In the genomic region with DNA sequence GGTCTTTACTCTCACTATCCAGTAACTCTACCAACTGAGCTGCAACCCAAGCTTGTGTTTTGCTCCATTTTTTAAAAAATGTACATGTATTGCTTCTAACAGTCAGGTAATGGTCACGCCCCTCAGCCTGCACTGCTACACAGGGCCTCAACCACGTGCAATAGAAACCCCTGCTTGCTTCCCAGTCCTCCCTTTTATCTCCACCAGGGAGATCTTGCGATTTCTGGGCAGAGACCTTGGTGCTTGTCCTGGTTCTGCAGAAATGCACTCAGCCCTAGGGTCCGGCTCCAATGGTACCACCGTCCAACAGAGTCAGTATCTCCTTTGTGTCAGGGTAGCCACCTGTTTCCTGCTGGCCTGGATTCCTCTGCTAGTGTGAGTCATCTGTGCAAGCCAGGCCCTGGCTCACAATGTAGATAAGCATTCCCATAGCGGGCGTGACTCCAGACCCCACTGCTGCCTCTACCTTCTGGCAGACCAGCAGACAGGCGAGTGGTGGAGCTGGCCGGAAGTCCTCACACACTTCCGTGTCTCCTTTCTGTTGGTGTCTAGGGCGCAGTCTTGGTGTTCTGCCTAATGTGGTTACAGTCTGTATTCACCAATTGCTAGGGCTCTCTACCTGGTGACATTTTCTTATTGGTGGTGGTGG, we compare ENCODE assay signal across 8 mouse cellular contexts. TPM values are rescaled to one million over a fixed set of nuclear protein-coding genes. Genes with fewer than 3 reads are reported as not detected.
DNase-seq lines count a peak whose midpoint lies in the region; ATAC-seq and TF ChIP-seq lines count a peak whose summit lies in the region.

No protein-coding gene starts in this region.

- WGBS in embryonic facial prominence, embryonic 14.5 days, result 74% methylated on average over 11 of the region's 11 CpGs
- WGBS in embryonic facial prominence, embryonic 10.5 days, result 80% methylated on average over 11 of the region's 11 CpGs
- 31% methylated on average over 11 of the region's 11 CpGs for WGBS in liver, embryonic 11.5 days
- 32% methylated on average over 11 of the region's 11 CpGs for WGBS in thymus, adult 2 months

- TF ChIP-seq CTCF in thymus, adult 2 months (IDR thresholded peaks at IDR 0.05; ENCODE audit: borderline replicate concordance, control insufficient read depth, extremely low read depth, insufficient read depth, low read length, poor library complexity), result no peak

- no peaks in the 10 kb centered on the region for H3K9me3 ChIP-seq in embryonic facial prominence, embryonic 14.5 days (ENCODE audit: control insufficient read depth, low read length)
- no peaks in the 10 kb centered on the region for H3K9me3 ChIP-seq in embryonic facial prominence, embryonic 10.5 days
- no peaks in the 10 kb centered on the region for H3K9me3 ChIP-seq in liver, embryonic 11.5 days (ENCODE audit: control insufficient read depth, low read length)

- ATAC-seq in embryonic facial prominence, embryonic 14.5 days (ENCODE audit: low read depth), result no peak
- ATAC-seq in granulocyte monocyte progenitor cell, adult 5-6 weeks (replicated peaks; ENCODE audit: poor library complexity, severe bottlenecking), result peak; percentile 66
- ATAC-seq in liver, embryonic 11.5 days (replicated peaks; ENCODE audit: low FRiP score), result peak; percentile 87

- no peak overlapping the region for H3K4me2 ChIP-seq in embryonic facial prominence, embryonic 14.5 days (ENCODE audit: low read depth, low read length)
- H3K4me2 ChIP-seq in liver, embryonic 11.5 days, result peak overlapping the region; percentile 16; the same call in 1 of the 2 replicates

- no peak overlapping the region for H3K4me3 ChIP-seq in embryonic facial prominence, embryonic 14.5 days (ENCODE audit: low read depth, low read length)
- H3K4me3 ChIP-seq in embryonic facial prominence, embryonic 10.5 days, result no peak overlapping the region
- no peak overlapping the region for H3K4me3 ChIP-seq in liver, embryonic 11.5 days (ENCODE audit: low read depth, low read length)
- no peak overlapping the region for H3K4me3 ChIP-seq in thymus, adult 2 months (ENCODE audit: control insufficient read depth, insufficient read depth, low read length)

- H3K9ac ChIP-seq in embryonic facial prominence, embryonic 14.5 days (ENCODE audit: low read depth, low read length), result no peak overlapping the region
- H3K9ac ChIP-seq in liver, embryonic 11.5 days (ENCODE audit: low read depth, low read length), result no peak overlapping the region

- H3K4me1 ChIP-seq in embryonic facial prominence, embryonic 14.5 days (ENCODE audit: control insufficient read depth, insufficient read depth, low read length), result no peaks in the 10 kb centered on the region
- H3K4me1 ChIP-seq in embryonic facial prominence, embryonic 10.5 days, result no peaks in the 10 kb centered on the region
- peaks cover 9% of the 10 kb centered on the region; the same call in 1 of the 2 replicates for H3K4me1 ChIP-seq in liver, embryonic 11.5 days (replicated peaks; ENCODE audit: control insufficient read depth, insufficient read depth, low read length)
- H3K4me1 ChIP-seq in thymus, adult 2 months (replicated peaks; ENCODE audit: control insufficient read depth, insufficient read depth, low read length), result peaks cover 33% of the 10 kb centered on the region

- no peak overlapping the region for H3K27ac ChIP-seq in embryonic facial prominence, embryonic 14.5 days (replicated peaks; ENCODE audit: low read depth, low read length)
- no peak overlapping the region for H3K27ac ChIP-seq in embryonic facial prominence, embryonic 10.5 days (replicated peaks)
- H3K27ac ChIP-seq in liver, embryonic 11.5 days (ENCODE audit: low read depth, low read length), result no peak overlapping the region
- peak overlapping the region; percentile 54; the same call in 1 of the 2 replicates for H3K27ac ChIP-seq in thymus, adult 2 months (ENCODE audit: control insufficient read depth, insufficient read depth, low read length)

- no peaks in the 10 kb centered on the region for H3K27me3 ChIP-seq in embryonic facial prominence, embryonic 14.5 days (replicated peaks; ENCODE audit: control insufficient read depth, insufficient read depth, low read length)
- no peaks in the 10 kb centered on the region for H3K27me3 ChIP-seq in embryonic facial prominence, embryonic 10.5 days (replicated peaks; ENCODE audit: low read depth, poor library complexity, severe bottlenecking)
- no peaks in the 10 kb centered on the region for H3K27me3 ChIP-seq in liver, embryonic 11.5 days (replicated peaks; ENCODE audit: control insufficient read depth, insufficient read depth, low read length)
- H3K27me3 ChIP-seq in thymus, adult 2 months (ENCODE audit: control insufficient read depth, insufficient read depth, low read length), result no peaks in the 10 kb centered on the region

- DNase-seq in embryonic facial prominence, embryonic 14.5 days (ENCODE audit: low spot score), result peak; percentile 35
- DNase-seq in embryonic facial prominence, embryonic 10.5 days (ENCODE audit: low spot score), result no peak
- peak; percentile 70 for DNase-seq in MEL-GATA-1-ER (ENCODE audit: extremely low read depth, low read depth)
- DNase-seq in liver, embryonic 11.5 days (ENCODE audit: low spot score), result peak; percentile 53
- peak; percentile 35 for DNase-seq in thymus, adult 2 months
- DNase-seq in left cerebral cortex, postnatal 4 days, result no peak
- no peak for DNase-seq in right cerebral cortex, postnatal 14 days

- no peak for TF ChIP-seq POLR2A in thymus, adult 2 months (IDR thresholded peaks at IDR 0.05; ENCODE audit: control insufficient read depth, extremely low read depth, insufficient read depth, low read length, poor library complexity)

- no peaks in the 10 kb centered on the region for H3K36me3 ChIP-seq in embryonic facial prominence, embryonic 14.5 days (ENCODE audit: control insufficient read depth, insufficient read depth, low read length)
- H3K36me3 ChIP-seq in embryonic facial prominence, embryonic 10.5 days (replicated peaks), result no peaks in the 10 kb centered on the region
- H3K36me3 ChIP-seq in liver, embryonic 11.5 days (ENCODE audit: control insufficient read depth, insufficient read depth, low read length), result no peaks in the 10 kb centered on the region
- no peaks in the 10 kb centered on the region for H3K36me3 ChIP-seq in thymus, adult 2 months (ENCODE audit: control insufficient read depth, insufficient read depth, low read length)

- intact Hi-C loops in left cerebral cortex, postnatal 4 days (cut with DNase I), result no loop called here

RNA-seq across cellular contexts. Expression of a gene that starts 27.6 kb away (rescaled TPM):
- 13.3 and 14.1 TPM in 2 replicates for polyA plus RNA-seq in embryonic facial prominence, embryonic 14.5 days (2014; fragmentation: Nextera tagmentation; extraction: Ambion mirVana)
- 12.5 and 14.6 TPM in 2 replicates for polyA plus RNA-seq in embryonic facial prominence, embryonic 10.5 days (2016; fragmentation: Nextera tagmentation; extraction: Ambion mirVana)
- total RNA-seq in granulocyte monocyte progenitor cell, adult 5-6 weeks (2014; fragmentation: Nextera tagmentation), result not detected in 2 replicates
- 0.82 and 4.8 TPM in 2 replicates for total RNA-seq in granulocyte monocyte progenitor cell, adult 5-6 weeks (2017)
- 9.9 and 10.8 TPM in 2 replicates for polyA plus RNA-seq in liver, embryonic 11.5 days (2014; fragmentation: Nextera tagmentation; extraction: Ambion mirVana)
- polyA plus RNA-seq in thymus, adult 2 months (2012; rRNA removed), result 5.6 and 5.8 TPM in 2 replicates
- 10 to 100 TPM; 14.6 to 20.9 TPM for total RNA-seq in left cerebral cortex, postnatal 4 days (2021)

RNA-seq across cellular contexts. Expression of a gene that starts 44.0 kb away (rescaled TPM):
- 2.2 and 2.5 TPM in 2 replicates for polyA plus RNA-seq in embryonic facial prominence, embryonic 14.5 days (2014; fragmentation: Nextera tagmentation; extraction: Ambion mirVana)
- 2.3 and 3.2 TPM in 2 replicates for polyA plus RNA-seq in embryonic facial prominence, embryonic 10.5 days (2016; fragmentation: Nextera tagmentation; extraction: Ambion mirVana)
- total RNA-seq in granulocyte monocyte progenitor cell, adult 5-6 weeks (2014; fragmentation: Nextera tagmentation), result 4.0 and 6.5 TPM in 2 replicates
- total RNA-seq in granulocyte monocyte progenitor cell, adult 5-6 weeks (2017), result 0.36 and 0.43 TPM in 2 replicates
- 4.1 and 4.4 TPM in 2 replicates for polyA plus RNA-seq in liver, embryonic 11.5 days (2014; fragmentation: Nextera tagmentation; extraction: Ambion mirVana)
- polyA plus RNA-seq in thymus, adult 2 months (2012; rRNA removed), result 7.6 and 8.6 TPM in 2 replicates
- total RNA-seq in left cerebral cortex, postnatal 4 days (2021), result 10 to 100 TPM in 1 of 2 experiments, 1 to 10 TPM in 1; 9.3 to 11.5 TPM

Comparison
In these comparisons a context has a peak if more than half of its experiments do, and no peak if none do; other contexts are left out.
1. DNase-seq: peak in embryonic facial prominence, embryonic 14.5 days (single experiment), MEL-GATA-1-ER (single experiment), liver, embryonic 11.5 days (single experiment) and thymus, adult 2 months (single experiment); none in embryonic facial prominence, embryonic 10.5 days (single experiment), left cerebral cortex, postnatal 4 days (single experiment) and right cerebral cortex, postnatal 14 days (single experiment).